Mouse (Mus musculus) hindbrain, embryonic 14.5 days (tissue): Measurements from ENCODE around the gene Fbxl5. TPM values are rescaled to one million over a fixed set of nuclear protein-coding genes. Genes with fewer than 3 reads are reported as not detected.

Experiments used
- ATAC-seq: fragments of 200-750 bp; cut with Nextera tagmentation; 2 replicates; pipeline ENCODE4 v1.8.0; 2017; ENCODE audit warnings: moderate number of reproducible peaks, mild to moderate bottlenecking, moderate TSS enrichment, moderate library complexity; ENCODE audit not compliant: low FRiP score
- DNase-seq: peaks from one replicate; pipeline ENCODE4 v3.0.0-alpha.2; 2015; ENCODE audit warnings: low spot score
- H3K27ac ChIP-seq: fragments of 300-500 bp; sonication (generic); 2 replicates; pipeline ENCODE4 v1.5.1; 2014; ENCODE audit warnings: mild to moderate bottlenecking, moderate library complexity
- H3K27me3 ChIP-seq: fragments of 300-500 bp; sonication (generic); 2 replicates; pipeline ENCODE4 v1.6.1; 2014; ENCODE audit warnings: mild to moderate bottlenecking, low read length, mixed read lengths; ENCODE audit not compliant: control insufficient read depth, insufficient read depth
- H3K36me3 ChIP-seq: fragments of 300-500 bp; sonication (generic); replicated peaks from 2 replicates; pipeline ENCODE4 v1.6.1; 2014; ENCODE audit not compliant: control insufficient read depth, insufficient read depth
- H3K4me1 ChIP-seq: fragments of 300-500 bp; sonication (generic); replicated peaks from 2 replicates; pipeline ENCODE4 v1.6.1; 2014; ENCODE audit warnings: antibody characterized with exemption, low read length, mixed read lengths; ENCODE audit not compliant: control insufficient read depth, insufficient read depth
- H3K4me2 ChIP-seq: fragments of 300-500 bp; sonication (generic); replicated peaks from 2 replicates; pipeline ENCODE4 v1.6.1; 2014; ENCODE audit warnings: mild to moderate bottlenecking, moderate library complexity
- H3K4me3 ChIP-seq: fragments of 300-500 bp; sonication (generic); replicated peaks from 2 replicates; pipeline ENCODE4 v1.5.1; 2014; ENCODE audit warnings: mild to moderate bottlenecking, low read length
- H3K9ac ChIP-seq: fragments of 300-500 bp; sonication (generic); 2 replicates; pipeline ENCODE4 v1.6.1; 2014
- H3K9me3 ChIP-seq: fragments of 300-500 bp; sonication (generic); 2 replicates; pipeline ENCODE4 v1.6.1; 2016; ENCODE audit warnings: low read length; ENCODE audit not compliant: control insufficient read depth
- WGBS: fragments of 180-500 bp; shearing (Covaris S2); extraction: QIAGEN DNeasy Blood & Tissue Kit; methylation state at CpG from one replicate; pipeline ENCODE4 v1.1.7; 2014; 5-methylcytosine and 5-hydroxymethylcytosine counted together
- polyA plus RNA-seq: library from polyadenylated mRNA; unstranded; fragments of >200 nt; fragmentation: Nextera tagmentation; extraction: Ambion mirVana; gene quantifications from 2 replicates; pipeline ENCODE4 v1.2.1, GENCODE M21; 2014

The Fbxl5 gene
- 89.6 and 103 TPM in 2 replicates for polyA plus RNA-seq

- H3K9me3 ChIP-seq = no peaks in the 10 kb centered on the region
- no peak within 1 kb of the TSS for H3K4me3 ChIP-seq
- no peaks in the 10 kb centered on the region for H3K36me3 ChIP-seq
- H3K4me1 ChIP-seq = no peaks in the 10 kb centered on the region
- no peak within 1 kb of the TSS for H3K9ac ChIP-seq
- ATAC-seq (no peak), DNase-seq (no peak)
- WGBS = 84% methylated on average over 19 of the region's 19 CpGs
- no peak within 1 kb of the TSS for H3K4me2 ChIP-seq
- no peak within 1 kb of the TSS for H3K27ac ChIP-seq
- no peaks in the 10 kb centered on the region for H3K27me3 ChIP-seq
Observed at GRCm38 (mm10) chr5:43821538-43821937, at the start of gene Fbxl5. TSS of gene Fbxl5 (minus strand) at chr5:43821638.

- Histone ChIP-seq H3K27ac (no peak overlapping the region), H3K27me3 (no peaks in the 10 kb centered on the region), H3K4me1 (peaks cover 10% of the 10 kb centered on the region), H3K9me3 (no peaks in the 10 kb centered on the region), H3K4me2 (peak overlapping the region; percentile 63), H3K9ac (peak overlapping the region; percentile 47), H3K36me3 (no peaks in the 10 kb centered on the region), H3K4me3 (peak overlapping the region; percentile 25)
- DNase-seq (no peak), ATAC-seq (peak; percentile 65; the same call in 1 of the 2 replicates)
- 4% methylated on average over 28 of the region's 28 CpGs for WGBS
Observed at GRCm38 (mm10) chr5:43868711-43869600, 47.5 kb upstream of the Fbxl5 start.

- H3K27ac ChIP-seq = no peak within 1 kb of the TSS
- ATAC-seq = no peak
- H3K4me1 ChIP-seq = peaks cover 10% of the 10 kb centered on the region
- H3K4me2 ChIP-seq = peak within 1 kb of the TSS; percentile 63
- peak within 1 kb of the TSS; percentile 47 for H3K9ac ChIP-seq
- peak within 1 kb of the TSS; percentile 25 for H3K4me3 ChIP-seq
- H3K27me3 ChIP-seq = no peaks in the 10 kb centered on the region
- no peaks in the 10 kb centered on the region for H3K36me3 ChIP-seq
- no peaks in the 10 kb centered on the region for H3K9me3 ChIP-seq
- no peak for DNase-seq
Observed at GRCm38 (mm10) chr5:43868253-43868652, 46.8 kb upstream of the Fbxl5 start, which contains the start of gene Cd38. TSS of gene Cd38 (plus strand) at chr5:43868553.

- no peak overlapping the region for H3K4me2 ChIP-seq
- H3K4me3 ChIP-seq = no peak overlapping the region
- no peak overlapping the region for H3K9ac ChIP-seq
- no peaks in the 10 kb centered on the region for H3K27me3 ChIP-seq
- H3K9me3 ChIP-seq = no peaks in the 10 kb centered on the region
- H3K36me3 ChIP-seq = no peaks in the 10 kb centered on the region
- 87% methylated on average over 2 of the region's 2 CpGs for WGBS
- no peak overlapping the region for H3K27ac ChIP-seq
- peaks cover 10% of the 10 kb centered on the region for H3K4me1 ChIP-seq
- ATAC-seq = no peak
- no peak for DNase-seq
Observed at GRCm38 (mm10) chr5:43865316-43865715, 43.9 kb upstream of the Fbxl5 start.

GRCm38 (mm10) chr5:43863642-43864041 lies 42.2 kb upstream of the Fbxl5 start:
- DNase-seq = no peak

GRCm38 (mm10) chr5:43860670-43861431 lies 39.4 kb upstream of the Fbxl5 start:
- Histone ChIP-seq H3K27me3 (no peaks in the 10 kb centered on the region), H3K4me3 (no peak overlapping the region), H3K4me2 (no peak overlapping the region), H3K9me3 (no peaks in the 10 kb centered on the region), H3K9ac (no peak overlapping the region), H3K27ac (no peak overlapping the region), H3K36me3 (no peaks in the 10 kb centered on the region), H3K4me1 (no peaks in the 10 kb centered on the region)
- WGBS = 71% methylated on average over 5 of the region's 5 CpGs
- DNase-seq (no peak), ATAC-seq (no peak)

More at GRCm38 (mm10) chr5:43863642-43864041, 42.2 kb upstream of the Fbxl5 start:
- H3K27ac ChIP-seq = no peak overlapping the region
- no peaks in the 10 kb centered on the region for H3K9me3 ChIP-seq
- no peak overlapping the region for H3K4me2 ChIP-seq
- 83% methylated on average over 6 of the region's 6 CpGs for WGBS
- H3K9ac ChIP-seq = no peak overlapping the region
- H3K4me1 ChIP-seq = peaks cover under 1% of the 10 kb centered on the region; the same call in 1 of the 2 replicates
- no peaks in the 10 kb centered on the region for H3K36me3 ChIP-seq
- no peak overlapping the region for H3K4me3 ChIP-seq
- no peaks in the 10 kb centered on the region for H3K27me3 ChIP-seq
- ATAC-seq = no peak

- H3K9ac ChIP-seq = no peak overlapping the region
- H3K9me3 ChIP-seq = no peaks in the 10 kb centered on the region
- WGBS = 91% methylated on average over 5 of the region's 5 CpGs
- H3K4me1 ChIP-seq = no peaks in the 10 kb centered on the region
- H3K4me3 ChIP-seq = no peak overlapping the region
- H3K36me3 ChIP-seq = no peaks in the 10 kb centered on the region
- H3K4me2 ChIP-seq = no peak overlapping the region
- ATAC-seq (no peak), DNase-seq (no peak)
- H3K27me3 ChIP-seq = no peaks in the 10 kb centered on the region
- no peak overlapping the region for H3K27ac ChIP-seq
Observed at GRCm38 (mm10) chr5:43860096-43860495, 38.7 kb upstream of the Fbxl5 start.

- H3K9me3 ChIP-seq = no peaks in the 10 kb centered on the region
- 97% methylated on average over 8 of the region's 8 CpGs for WGBS
- H3K27me3 ChIP-seq = no peaks in the 10 kb centered on the region
- no peaks in the 10 kb centered on the region for H3K4me1 ChIP-seq
- no peak overlapping the region for H3K4me2 ChIP-seq
- DNase-seq = no peak
- H3K36me3 ChIP-seq = no peaks in the 10 kb centered on the region
- no peak overlapping the region for H3K27ac ChIP-seq
- H3K9ac ChIP-seq = no peak overlapping the region
- no peak overlapping the region for H3K4me3 ChIP-seq
- no peak for ATAC-seq
Observed at GRCm38 (mm10) chr5:43859663-43860062, 38.2 kb upstream of the Fbxl5 start.

GRCm38 (mm10) chr5:43855769-43856168 lies 34.3 kb upstream of the Fbxl5 start:
- 92% methylated on average over 2 of the region's 2 CpGs for WGBS
- no peak for ATAC-seq
- H3K4me1 ChIP-seq = no peaks in the 10 kb centered on the region
- H3K36me3 ChIP-seq = no peaks in the 10 kb centered on the region
- H3K9ac ChIP-seq = no peak overlapping the region
- no peaks in the 10 kb centered on the region for H3K9me3 ChIP-seq
- no peak overlapping the region for H3K4me3 ChIP-seq
- H3K27ac ChIP-seq = no peak overlapping the region
- H3K27me3 ChIP-seq = no peaks in the 10 kb centered on the region
- no peak for DNase-seq
- no peak overlapping the region for H3K4me2 ChIP-seq
